Mouse (Mus musculus): ENCODE measurements at regions not wholly inside any gene's neighbourhood (a gene's known extent, or its start where the extent isn't known, plus 50 kb on each side); places are given as distances from the start of the nearest gene placed in this dataset.
A peak's percentile ranks its signal among the peaks of the same experiment; 100 is the strongest.

- DNase-seq = no peak
These were observed 202.5 kb downstream of the Arhgef10l start for GRCm38 (mm10) chr4:140463296-140463695.

- DNase-seq = no peak
These were observed 204.5 kb downstream of the Arhgef10l start for GRCm38 (mm10) chr4:140461317-140461716.

- DNase-seq = no peak
These were observed 202.5 kb upstream of the Igsf21 start for GRCm38 (mm10) chr4:140449062-140449461.

- DNase-seq = no peak
These were observed 199.9 kb upstream of the Igsf21 start for GRCm38 (mm10) chr4:140446455-140446854.

GRCm38 (mm10) chr4:140445931-140446330 is 199.3 kb upstream of the Igsf21 start:
- no peak for DNase-seq

- no peak for DNase-seq
These were observed 196.6 kb upstream of the Igsf21 start for GRCm38 (mm10) chr4:140443221-140443620.

- DNase-seq = no peak
These were observed 195.2 kb upstream of the Igsf21 start for GRCm38 (mm10) chr4:140441805-140442204.

GRCm38 (mm10) chr4:140439856-140440255 is 193.3 kb upstream of the Igsf21 start:
- peak; percentile 56 for DNase-seq

GRCm38 (mm10) chr4:140436030-140436429 is 189.4 kb upstream of the Igsf21 start:
- DNase-seq = no peak

GRCm38 (mm10) chr4:140433744-140434542 is 187.4 kb upstream of the Igsf21 start:
- DNase-seq = peak; percentile 15

GRCm38 (mm10) chr4:140432101-140432500 is 185.5 kb upstream of the Igsf21 start:
- no peak for DNase-seq

GRCm38 (mm10) chr4:140427039-140427438 is 180.5 kb upstream of the Igsf21 start:
- no peak for DNase-seq

- DNase-seq = no peak
These were observed 177.2 kb upstream of the Igsf21 start for GRCm38 (mm10) chr4:140423791-140424190.

- peak; percentile 62 for DNase-seq
These were observed 175.5 kb upstream of the Igsf21 start for GRCm38 (mm10) chr4:140421926-140422585.

- no peak for DNase-seq
These were observed 173.3 kb upstream of the Igsf21 start for GRCm38 (mm10) chr4:140419720-140420412.

- DNase-seq = no peak
These were observed 165.8 kb upstream of the Igsf21 start for GRCm38 (mm10) chr4:140412312-140412930.

GRCm38 (mm10) chr4:140408446-140408845 is 161.9 kb upstream of the Igsf21 start:
- DNase-seq = no peak

GRCm38 (mm10) chr4:140406913-140407312 is 160.3 kb upstream of the Igsf21 start:
- no peak for DNase-seq

- DNase-seq = peak; percentile 13
These were observed 159.7 kb upstream of the Igsf21 start for GRCm38 (mm10) chr4:140405993-140406881.

GRCm38 (mm10) chr4:140405427-140405826 is 158.8 kb upstream of the Igsf21 start:
- DNase-seq = no peak

- DNase-seq = no peak
These were observed 156.5 kb upstream of the Igsf21 start for GRCm38 (mm10) chr4:140403128-140403527.

GRCm38 (mm10) chr4:140402319-140402718 is 155.7 kb upstream of the Igsf21 start:
- DNase-seq = no peak

Measured in kidney, postnatal 14 days (tissue).